Mouse (Mus musculus) kidney, adult 8-10 months (tissue): ENCODE data around the gene Krtap9-1.
"Not testable (repeated sequence)": the region's sequence is repeated elsewhere in the genome, so short reads cannot be mapped to it uniquely, and the experiment has no call there.

Source experiments
- DNase-seq, 2 experiments: peaks; one replicate each; pipeline ENCODE4 v3.0.0; 2022

Krtap9-1 gene

DNA sequence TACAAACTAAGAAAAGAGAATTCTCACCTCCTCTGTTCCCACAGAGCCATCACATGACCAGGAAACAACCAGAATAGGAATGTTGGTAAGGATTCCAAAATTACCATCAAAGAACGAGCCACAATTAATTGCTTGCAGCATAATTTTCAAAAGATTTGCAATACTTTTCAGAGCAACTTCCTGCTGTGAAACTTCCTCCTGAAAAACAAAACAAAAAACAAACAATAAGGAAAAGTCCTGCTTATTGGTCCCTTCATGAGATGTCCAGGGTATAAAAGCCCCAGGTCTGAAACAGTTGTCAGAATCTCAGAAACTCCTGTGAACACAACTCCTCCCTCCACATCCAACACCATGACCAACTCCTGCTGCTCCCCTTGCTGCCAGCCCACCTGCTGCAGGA, at the start of gene Krtap9-1:
Gene Krtap9-1, plus strand, starts transcription at position 301 of the 400 bp plus-strand sequence.
- DNase-seq: not testable (repeated sequence)

DNA sequence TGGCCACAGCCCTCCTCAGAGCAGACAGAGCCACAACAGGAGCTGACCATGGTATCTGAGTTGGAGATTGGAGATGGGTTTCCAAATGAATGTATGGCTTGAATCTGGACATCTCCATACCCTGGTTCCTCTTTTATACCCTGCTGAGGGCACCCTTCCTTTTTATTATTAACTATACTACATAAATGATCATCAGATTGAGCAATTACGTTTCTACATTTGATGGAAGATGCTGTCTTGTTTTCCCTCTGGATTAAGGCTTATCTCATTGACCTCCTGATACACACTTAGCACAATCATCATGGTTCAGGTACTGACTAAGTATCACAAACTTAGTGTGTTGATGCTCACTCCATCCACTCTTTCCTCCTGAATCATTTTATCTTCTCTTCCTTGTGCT, 35.2 kb upstream of the Krtap9-1 start, which contains the start of gene 2300003K06Rik:
Gene 2300003K06Rik, minus strand, starts transcription at position 101 of the 400 bp plus-strand sequence.
- no peak for DNase-seq

DNA sequence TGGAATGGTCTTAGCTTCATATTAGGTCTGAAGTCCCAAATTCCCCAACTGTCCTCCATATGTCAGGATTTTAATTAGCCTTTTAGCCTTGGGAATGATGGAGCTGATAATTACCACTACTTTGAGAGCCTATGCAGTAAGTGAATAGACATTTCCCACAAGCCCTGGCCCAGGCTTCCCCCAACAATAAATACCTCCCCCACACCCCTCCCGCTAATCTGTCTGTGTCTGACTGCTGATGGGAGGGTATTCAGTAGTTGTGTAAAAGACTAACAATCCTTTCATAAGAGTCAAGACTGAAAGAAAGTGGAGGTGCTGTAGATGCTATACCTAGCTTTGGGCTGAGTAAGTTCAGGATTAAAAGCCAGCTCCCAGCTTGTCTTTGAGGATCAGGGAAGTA, 31.0 kb upstream of the Krtap9-1 start:
- no peak for DNase-seq

DNA sequence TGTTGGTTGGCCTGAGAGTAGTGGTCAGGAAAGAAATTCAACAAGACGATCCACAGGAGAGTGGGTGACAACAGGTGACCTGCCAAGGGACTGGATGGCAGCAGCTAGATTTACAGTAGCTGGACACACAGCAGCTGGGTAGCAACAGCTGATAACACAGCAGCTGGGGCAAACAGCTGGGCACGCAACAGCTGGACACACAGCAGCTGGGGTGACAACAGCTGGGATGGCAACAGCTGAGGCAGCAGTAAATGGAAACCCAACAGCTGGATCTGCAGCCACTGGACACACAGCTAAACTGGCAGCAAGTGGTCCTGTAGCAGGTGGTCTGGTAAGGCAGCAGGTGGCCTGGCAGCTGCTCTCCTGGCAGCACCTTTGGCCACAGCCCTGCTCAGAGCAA, 26.4 kb upstream of the Krtap9-1 start:
- no peak for DNase-seq

DNA sequence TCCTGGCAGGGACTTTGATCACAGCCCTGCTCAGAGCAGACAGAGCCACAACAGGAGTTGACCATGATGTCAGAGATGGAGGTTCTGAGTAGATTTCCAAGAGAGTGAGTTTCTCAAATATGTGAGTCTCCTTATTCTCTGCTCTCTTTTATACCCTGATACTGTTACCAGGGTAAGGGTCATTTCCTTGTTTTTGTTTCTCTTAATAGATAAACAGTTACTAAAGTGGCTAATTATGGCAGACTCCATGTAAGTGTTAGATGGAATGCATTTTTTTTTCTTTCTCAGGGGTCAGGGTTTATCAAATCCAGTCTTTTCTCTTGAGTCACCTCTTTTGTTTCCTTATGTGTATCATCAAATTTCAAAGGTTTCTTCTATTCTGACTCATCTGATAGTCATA, 21.7 kb upstream of the Krtap9-1 start, which contains the start of gene Krtap4-16:
Gene Krtap4-16, minus strand, starts transcription at position 101 of the 400 bp plus-strand sequence.
- DNase-seq: no peak

DNA sequence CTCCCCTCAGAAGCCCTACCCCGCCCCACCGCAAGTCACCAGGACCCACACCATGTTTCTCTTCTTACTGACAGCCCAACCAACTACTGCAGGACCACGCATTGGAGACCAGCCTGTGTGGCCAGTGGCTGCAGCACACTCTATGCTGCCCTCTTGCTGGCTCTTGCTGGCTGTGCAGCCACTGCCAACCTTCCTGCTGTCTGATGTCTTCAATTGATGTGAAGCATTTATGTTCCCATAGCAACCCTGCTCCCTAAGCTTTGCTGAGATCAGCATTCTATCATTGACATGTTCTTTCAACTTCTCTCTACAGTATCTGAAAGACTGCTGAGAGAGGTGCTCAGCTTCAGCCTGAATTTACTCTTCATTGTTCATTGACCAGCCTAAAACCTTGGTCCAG, 19.1 kb upstream of the Krtap9-1 start:
- DNase-seq: no peak

DNA sequence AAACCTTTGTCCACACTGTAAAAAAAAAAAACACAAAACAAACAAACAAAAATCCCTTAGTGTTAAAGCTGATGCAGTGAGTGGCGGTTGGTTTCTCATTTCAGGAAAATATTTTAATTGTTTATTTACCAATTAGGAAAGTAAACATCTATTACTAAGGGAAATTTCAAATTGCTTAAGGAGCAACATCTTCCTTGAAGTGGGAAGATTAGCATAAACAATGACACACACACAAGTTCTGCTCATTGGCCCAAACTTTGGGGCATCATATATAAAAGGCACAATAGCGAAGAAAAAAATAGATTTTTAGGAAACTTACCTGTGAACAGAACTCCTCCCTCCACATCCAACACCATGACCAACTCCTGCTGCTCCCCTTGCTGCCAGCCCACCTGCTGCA, 15.6 kb upstream of the Krtap9-1 start, which contains the start of gene Gm11568:
Gene Gm11568, plus strand, starts transcription at position 301 of the 400 bp plus-strand sequence.
- DNase-seq: no peak

DNA sequence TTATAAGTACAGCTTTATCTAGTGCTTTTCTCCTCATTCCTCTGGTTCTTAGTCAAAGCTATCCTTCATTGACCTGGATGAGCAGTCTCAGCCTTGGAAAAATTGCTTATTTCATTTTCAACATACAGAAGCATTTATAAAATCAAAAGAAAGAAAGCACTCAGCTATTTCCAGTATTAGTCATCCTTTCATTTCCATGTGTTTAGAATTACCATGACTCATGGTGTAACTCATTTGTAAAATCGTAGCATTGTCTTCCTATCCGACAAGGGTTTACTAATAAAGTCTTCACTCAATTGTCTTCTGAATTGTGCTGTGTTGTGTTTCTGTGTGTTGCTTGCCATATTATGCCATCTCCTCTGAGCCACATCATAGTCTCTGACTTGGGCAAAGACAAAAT, 14.4 kb upstream of the Krtap9-1 start:
- DNase-seq: no peak

DNA sequence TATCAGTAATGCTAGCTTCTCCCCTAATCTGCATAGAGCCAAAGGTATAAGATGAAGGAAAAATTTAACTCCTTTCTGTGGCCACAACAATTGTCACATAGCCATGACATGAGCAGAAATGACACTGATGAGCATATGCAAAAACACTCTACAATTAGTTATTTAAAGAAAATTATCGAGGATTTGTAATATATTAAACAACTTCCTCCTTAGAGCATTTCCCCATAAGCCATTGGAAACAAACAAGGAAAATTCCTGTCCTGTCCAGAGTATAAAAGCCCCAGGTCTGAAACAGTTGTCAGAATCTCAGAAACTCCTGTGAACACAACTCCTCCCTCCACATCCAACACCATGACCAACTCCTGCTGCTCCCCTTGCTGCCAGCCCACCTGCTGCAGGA, 9.0 kb upstream of the Krtap9-1 start, which contains the start of gene Gm11559:
Gene Gm11559, plus strand, starts transcription at position 301 of the 400 bp plus-strand sequence.
- not testable (repeated sequence) for DNase-seq

DNA sequence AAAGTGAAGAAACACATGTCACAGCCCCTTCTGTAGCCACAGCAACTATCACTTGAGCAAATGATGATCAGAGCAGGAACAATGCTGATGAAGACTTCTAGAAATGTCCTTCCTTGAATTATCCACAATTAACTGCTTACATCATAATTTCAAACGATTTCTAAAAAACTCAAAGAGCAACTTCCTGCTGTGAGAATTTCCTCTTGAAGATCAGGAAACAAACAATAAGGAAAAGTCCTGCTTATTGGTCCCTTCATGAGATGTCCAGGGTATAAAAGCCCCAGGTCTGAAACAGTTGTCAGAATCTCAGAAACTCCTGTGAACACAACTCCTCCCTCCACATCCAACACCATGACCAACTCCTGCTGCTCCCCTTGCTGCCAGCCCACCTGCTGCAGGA, 5.7 kb downstream of the Krtap9-1 start, which contains the start of gene Gm11567:
Gene Gm11567, plus strand, starts transcription at position 301 of the 400 bp plus-strand sequence.
- DNase-seq: not testable (repeated sequence)

DNA sequence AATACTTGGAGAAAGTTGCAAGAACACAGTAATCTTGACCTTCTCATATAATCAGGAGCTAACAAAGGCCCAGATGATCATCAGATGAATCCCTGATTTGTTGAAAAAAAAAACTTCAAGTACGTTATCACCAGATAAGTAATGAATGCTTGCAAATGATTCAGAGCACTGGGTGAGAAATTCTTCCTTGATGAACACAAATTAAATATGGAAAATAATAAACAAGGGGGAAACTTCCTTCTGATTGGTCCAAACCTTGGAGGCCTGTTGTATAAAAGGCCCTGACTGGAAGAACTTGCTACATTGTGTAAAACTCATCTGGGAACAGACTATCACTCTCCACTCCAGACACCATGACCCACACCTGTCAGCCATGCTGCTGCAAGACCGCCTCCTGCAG, 34.4 kb downstream of the Krtap9-1 start, which contains the start of gene Krtap31-1:
Gene Krtap31-1, plus strand, starts transcription at position 301 of the 400 bp plus-strand sequence.
- DNase-seq: no peak

DNA sequence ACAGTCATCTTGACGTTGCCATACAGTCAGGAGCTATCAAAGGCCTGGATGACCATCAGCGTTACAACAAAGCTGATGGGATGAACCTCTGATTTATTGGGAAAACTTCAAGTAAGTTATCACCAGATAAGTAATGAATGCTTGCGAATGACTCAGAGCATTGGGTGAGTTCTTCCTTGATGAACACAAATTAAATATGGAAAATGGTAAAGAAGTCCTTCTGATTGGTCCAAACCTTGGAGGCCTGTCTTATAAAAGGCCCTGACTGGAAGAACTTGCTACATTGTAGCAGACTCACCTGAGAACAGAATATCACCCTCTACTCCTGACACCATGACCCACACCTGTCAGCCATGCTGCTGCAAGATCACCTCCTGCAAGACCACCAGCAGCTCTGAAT, 41.3 kb downstream of the Krtap9-1 start, which contains the start of gene Gm11565:
Gene Gm11565, plus strand, starts transcription at position 301 of the 400 bp plus-strand sequence.
- DNase-seq: no peak
